Mouse (Mus musculus) limb, embryonic 10.5 days (tissue): ENCODE data around the gene Rbm38. TPM values are rescaled to one million over a fixed set of nuclear protein-coding genes. Genes with fewer than 3 reads are reported as not detected.

Experiments used
- DNase-seq: peaks from one replicate; pipeline ENCODE4 v3.0.0-alpha.2; 2017; ENCODE audit warnings: low spot score
- H3K27ac ChIP-seq: fragments of 300-500 bp; sonication (generic); 2 replicates; pipeline ENCODE4 v1.5.1; 2016; ENCODE audit warnings: mild to moderate bottlenecking
- H3K27me3 ChIP-seq: fragments of 300-500 bp; sonication (generic); 2 replicates; pipeline ENCODE4 v1.6.1; 2016; ENCODE audit warnings: low read depth, mild to moderate bottlenecking; ENCODE audit not compliant: poor library complexity, severe bottlenecking
- H3K36me3 ChIP-seq: fragments of 300-500 bp; sonication (generic); 2 replicates; pipeline ENCODE4 v1.6.1; 2016; ENCODE audit warnings: mild to moderate bottlenecking, moderate library complexity
- H3K4me1 ChIP-seq: fragments of 300-500 bp; sonication (generic); 2 replicates; pipeline ENCODE4 v1.6.1; 2016
- H3K4me3 ChIP-seq: fragments of 300-500 bp; sonication (generic); 2 replicates; pipeline ENCODE4 v1.5.1; 2016; ENCODE audit warnings: mild to moderate bottlenecking, moderate library complexity
- H3K9me3 ChIP-seq: fragments of 300-500 bp; sonication (generic); replicated peaks from 2 replicates; pipeline ENCODE4 v1.6.1; 2016; ENCODE audit warnings: mild to moderate bottlenecking
- WGBS: fragments of 180-500 bp; shearing (Covaris S2); methylation state at CpG from one replicate; pipeline ENCODE4 v1.1.7; 2016; 5-methylcytosine and 5-hydroxymethylcytosine counted together
- polyA plus RNA-seq: library from polyadenylated mRNA; unstranded; fragments of >200 nt; fragmentation: Nextera tagmentation; extraction: Ambion mirVana; gene quantifications from 2 replicates; pipeline ENCODE4 v1.2.1, GENCODE M21; 2016

Gene Rbm38
- polyA plus RNA-seq, 1 experiment from 2014 or later: 74.1 TPM

GRCm38 (mm10) chr2:173028508-173029031 is 8.3 kb downstream of the Rbm38 start:
- Histone ChIP-seq H3K36me3 (peaks cover 100% of the 10 kb centered on the region), H3K27ac (no peak overlapping the region), H3K4me3 (no peak overlapping the region), H3K27me3 (no peaks in the 10 kb centered on the region), H3K4me1 (peaks cover 38% of the 10 kb centered on the region), H3K9me3 (no peaks in the 10 kb centered on the region)
- WGBS: 87% methylated on average over 3 of the region's 3 CpGs
- DNase-seq: no peak

- H3K4me1 ChIP-seq: peaks cover 17% of the 10 kb centered on the region
- H3K9me3 ChIP-seq: no peaks in the 10 kb centered on the region
- no peak overlapping the region for H3K27ac ChIP-seq
- H3K36me3 ChIP-seq: peaks cover 100% of the 10 kb centered on the region
- H3K27me3 ChIP-seq: no peaks in the 10 kb centered on the region
- no peak overlapping the region for H3K4me3 ChIP-seq
- DNase-seq: no peak
- WGBS: 80% methylated on average over 12 of the region's 12 CpGs
Measured at GRCm38 (mm10) chr2:173030591-173031338, 10.5 kb downstream of the Rbm38 start.

- no peaks in the 10 kb centered on the region for H3K27me3 ChIP-seq
- H3K27ac ChIP-seq: no peak overlapping the region
- 94% methylated on average over 13 of the region's 13 CpGs for WGBS
- no peak for DNase-seq
- no peak overlapping the region for H3K4me3 ChIP-seq
- 0 out of 2 replicates have a peak, but pooled peaks cover 5% of the 10 kb centered on the region for H3K4me1 ChIP-seq
- peaks cover 79% of the 10 kb centered on the region for H3K36me3 ChIP-seq
- no peaks in the 10 kb centered on the region for H3K9me3 ChIP-seq
Measured at GRCm38 (mm10) chr2:173033531-173033930, 13.2 kb downstream of the Rbm38 start.

- no peak overlapping the region for H3K4me3 ChIP-seq
- H3K36me3 ChIP-seq: peaks cover 64% of the 10 kb centered on the region
- no peak for DNase-seq
- H3K9me3 ChIP-seq: no peaks in the 10 kb centered on the region
- WGBS: 55% methylated on average over 4 of the region's 4 CpGs
- no peak overlapping the region for H3K27ac ChIP-seq
- 0 out of 2 replicates have a peak, but pooled peaks cover 2% of the 10 kb centered on the region for H3K4me1 ChIP-seq
- no peaks in the 10 kb centered on the region for H3K27me3 ChIP-seq
Measured at GRCm38 (mm10) chr2:173034998-173035397, 14.7 kb downstream of the Rbm38 start.

- no peak for DNase-seq
- 95% methylated on average over 5 of the region's 5 CpGs for WGBS
- H3K36me3 ChIP-seq: peaks cover 58% of the 10 kb centered on the region
- no peaks in the 10 kb centered on the region for H3K27me3 ChIP-seq
- 0 out of 2 replicates have a peak, but pooled peaks cover 2% of the 10 kb centered on the region for H3K4me1 ChIP-seq
- H3K27ac ChIP-seq: no peak overlapping the region
- H3K9me3 ChIP-seq: no peaks in the 10 kb centered on the region
- H3K4me3 ChIP-seq: no peak overlapping the region
Measured at GRCm38 (mm10) chr2:173035653-173036052, 15.4 kb downstream of the Rbm38 start.

GRCm38 (mm10) chr2:173036055-173036454 is 15.8 kb downstream of the Rbm38 start:
- no peak overlapping the region for H3K4me3 ChIP-seq
- WGBS: 88% methylated on average over 5 of the region's 5 CpGs
- 0 out of 2 replicates have a peak, but pooled peaks cover 2% of the 10 kb centered on the region for H3K4me1 ChIP-seq
- H3K27me3 ChIP-seq: no peaks in the 10 kb centered on the region
- no peaks in the 10 kb centered on the region for H3K9me3 ChIP-seq
- H3K27ac ChIP-seq: peak overlapping the region; percentile 50; the same call in 1 of the 2 replicates
- peaks cover 54% of the 10 kb centered on the region for H3K36me3 ChIP-seq
- DNase-seq: no peak

- 59% methylated on average over 4 of the region's 4 CpGs for whole genome bisulfite sequencing
- Histone ChIP-seq H3K27ac (0 out of 2 replicates have a peak overlapping the region, but pooled peaks have one; percentile 42), H3K9me3 (no peaks in the 10 kb centered on the region), H3K36me3 (peaks cover 48% of the 10 kb centered on the region), H3K4me3 (no peak overlapping the region), H3K27me3 (no peaks in the 10 kb centered on the region), H3K4me1 (0 out of 2 replicates have a peak, but pooled peaks cover 5% of the 10 kb centered on the region)
- no peak for DNase-seq
Measured at GRCm38 (mm10) chr2:173036611-173037010, 16.3 kb downstream of the Rbm38 start.

- Histone ChIP-seq H3K4me1 (0 out of 2 replicates have a peak, but pooled peaks cover 5% of the 10 kb centered on the region), H3K4me3 (no peak overlapping the region), H3K27me3 (no peaks in the 10 kb centered on the region), H3K36me3 (peaks cover 41% of the 10 kb centered on the region), H3K9me3 (no peaks in the 10 kb centered on the region), H3K27ac (no peak overlapping the region)
- no peak for DNase-seq
- WGBS: 77% methylated on average over 5 of the region's 5 CpGs
Measured at GRCm38 (mm10) chr2:173037347-173037746, 17.0 kb downstream of the Rbm38 start.

GRCm38 (mm10) chr2:173037827-173038607 is 17.7 kb downstream of the Rbm38 start:
- no peaks in the 10 kb centered on the region for H3K9me3 ChIP-seq
- WGBS: 85% methylated on average over 7 of the region's 7 CpGs
- H3K4me3 ChIP-seq: no peak overlapping the region
- DNase-seq: no peak
- peaks cover 10% of the 10 kb centered on the region; the same call in 1 of the 2 replicates for H3K4me1 ChIP-seq
- H3K27me3 ChIP-seq: no peaks in the 10 kb centered on the region
- peaks cover 34% of the 10 kb centered on the region for H3K36me3 ChIP-seq
- H3K27ac ChIP-seq: no peak overlapping the region

- H3K9me3 ChIP-seq: no peaks in the 10 kb centered on the region
- no peak overlapping the region for H3K4me3 ChIP-seq
- peaks cover 15% of the 10 kb centered on the region; the same call in 1 of the 2 replicates for H3K4me1 ChIP-seq
- no peak overlapping the region for H3K27ac ChIP-seq
- DNase-seq: no peak
- peaks cover 24% of the 10 kb centered on the region for H3K36me3 ChIP-seq
- WGBS: 91% methylated on average over 4 of the region's 4 CpGs
- no peaks in the 10 kb centered on the region for H3K27me3 ChIP-seq
Measured at GRCm38 (mm10) chr2:173039041-173039440, 18.7 kb downstream of the Rbm38 start.

- WGBS: 83% methylated on average over 3 of the region's 3 CpGs
- Histone ChIP-seq H3K36me3 (peaks cover 6% of the 10 kb centered on the region; the same call in 1 of the 2 replicates), H3K9me3 (no peaks in the 10 kb centered on the region), H3K4me1 (peaks cover 17% of the 10 kb centered on the region; the same call in 1 of the 2 replicates), H3K27me3 (no peaks in the 10 kb centered on the region), H3K27ac (no peak overlapping the region), H3K4me3 (no peak overlapping the region)
- no peak for DNase-seq
Measured at GRCm38 (mm10) chr2:173040803-173041202, 20.5 kb downstream of the Rbm38 start.

GRCm38 (mm10) chr2:173041242-173041641 is 20.9 kb downstream of the Rbm38 start:
- 0 out of 2 replicates have a peak, but pooled peaks cover 3% of the 10 kb centered on the region for H3K36me3 ChIP-seq
- no peaks in the 10 kb centered on the region for H3K27me3 ChIP-seq
- peaks cover 18% of the 10 kb centered on the region for H3K4me1 ChIP-seq
- H3K4me3 ChIP-seq: no peak overlapping the region
- WGBS: 71% methylated on average over 5 of the region's 5 CpGs
- H3K27ac ChIP-seq: no peak overlapping the region
- H3K9me3 ChIP-seq: no peaks in the 10 kb centered on the region
- no peak for DNase-seq
